Mouse (Mus musculus): ENCODE measurements at regions not wholly inside any gene's neighbourhood (a gene's known extent, or its start where the extent isn't known, plus 50 kb on each side); places are given as distances from the start of the nearest gene placed in this dataset.

DNA sequence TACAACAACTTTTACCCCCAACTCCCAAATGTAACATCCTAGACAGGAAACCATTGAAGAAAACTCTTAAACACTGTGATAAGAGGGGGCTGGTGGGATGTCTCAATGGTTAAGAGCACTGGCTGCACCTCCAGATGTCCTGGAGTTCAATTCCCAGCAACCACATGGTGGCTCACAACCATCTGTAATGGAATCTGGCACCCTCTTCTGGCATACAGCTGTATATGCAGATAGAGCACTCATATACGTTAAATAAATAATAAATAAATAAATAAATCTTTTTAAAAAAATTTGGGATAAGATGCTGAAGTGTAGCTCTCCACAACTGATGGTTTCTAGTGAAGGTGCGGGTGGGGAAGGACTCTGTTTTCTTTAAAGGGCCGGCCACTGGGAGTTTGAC, 69.3 kb downstream of the Kctd15 start:
- DNase-seq (ENCODE audit: low spot score): no peak
- no peak overlapping the region for H3K27ac ChIP-seq (ENCODE audit: low read depth, low read length)
- ATAC-seq: no peak
- H3K9ac ChIP-seq (ENCODE audit: low read length): no peak overlapping the region
- no peaks in the 10 kb centered on the region for H3K27me3 ChIP-seq (replicated peaks; ENCODE audit: control insufficient read depth, insufficient read depth, low read length)
- WGBS: 96% methylated on average over 3 of the region's 3 CpGs
- no peaks in the 10 kb centered on the region for H3K4me1 ChIP-seq (ENCODE audit: control insufficient read depth, insufficient read depth, low read length)
- H3K4me2 ChIP-seq (ENCODE audit: low read length): no peak overlapping the region
- H3K4me3 ChIP-seq (ENCODE audit: low read depth, low read length): no peak overlapping the region
- no peaks in the 10 kb centered on the region for H3K9me3 ChIP-seq (replicated peaks; ENCODE audit: control insufficient read depth, low read length)
- H3K36me3 ChIP-seq (ENCODE audit: control insufficient read depth, insufficient read depth, low read length): no peaks in the 10 kb centered on the region

DNA sequence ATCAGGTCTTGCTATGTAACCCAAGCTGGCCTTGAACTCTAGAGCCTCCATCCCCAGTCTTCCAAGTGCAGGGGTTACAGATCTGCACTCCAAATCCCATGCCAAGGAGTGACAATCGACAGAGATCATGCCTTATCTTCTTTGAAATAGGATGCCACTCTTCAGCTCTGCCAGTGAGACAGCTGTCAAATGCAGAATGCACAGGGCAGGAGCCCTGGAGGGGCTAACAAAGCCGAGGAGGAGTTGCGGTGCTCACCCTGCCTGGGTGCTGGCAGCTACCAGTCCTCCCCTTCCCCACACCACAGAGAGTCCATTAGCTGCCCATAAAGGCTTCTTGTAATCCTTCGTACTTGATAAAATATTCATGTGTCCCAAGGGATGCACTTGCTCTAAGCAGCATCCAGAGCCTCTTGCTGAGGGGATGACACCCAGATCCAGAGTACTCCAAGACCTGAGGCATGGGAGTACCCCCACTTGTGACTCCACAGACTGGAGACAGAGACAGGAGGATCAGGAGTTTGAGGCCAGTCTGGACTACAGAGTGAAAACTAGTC, 71.1 kb downstream of the Kctd15 start:
- no peak overlapping the region for H3K9ac ChIP-seq (ENCODE audit: low read length)
- DNase-seq (ENCODE audit: low spot score): no peak
- WGBS: 85% methylated on average over 4 of the region's 4 CpGs

DNA sequence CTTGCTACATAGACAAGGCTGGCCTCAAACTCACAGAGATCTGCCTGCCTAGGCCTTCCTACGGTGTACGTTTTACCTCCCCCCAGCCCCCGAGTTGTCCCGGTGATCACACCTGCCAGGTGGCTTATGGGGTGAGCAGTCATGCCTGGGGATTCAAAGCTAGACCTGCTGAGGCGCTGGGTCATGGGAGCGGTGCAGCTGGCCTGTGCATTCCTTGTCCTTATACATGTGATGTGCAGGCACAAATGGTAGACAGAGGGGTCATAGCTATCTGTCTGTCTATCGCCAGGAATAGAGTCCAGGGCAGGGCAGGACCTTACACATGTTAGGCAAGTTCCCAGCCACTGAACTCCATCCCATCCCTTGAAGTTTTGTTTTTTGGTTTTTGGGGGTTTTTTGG, 71.7 kb downstream of the Kctd15 start:
- no peaks in the 10 kb centered on the region for H3K4me1 ChIP-seq (ENCODE audit: control insufficient read depth, insufficient read depth, low read length)
- 95% methylated on average over 7 of the region's 7 CpGs for WGBS

More for the DNA sequence above, 71.1 kb downstream of the Kctd15 start:
- no peaks in the 10 kb centered on the region for H3K9me3 ChIP-seq (replicated peaks; ENCODE audit: control insufficient read depth, low read length)
- no peak for ATAC-seq
- H3K36me3 ChIP-seq (ENCODE audit: control insufficient read depth, insufficient read depth, low read length): no peaks in the 10 kb centered on the region
- no peaks in the 10 kb centered on the region for H3K27me3 ChIP-seq (replicated peaks; ENCODE audit: control insufficient read depth, insufficient read depth, low read length)
- H3K27ac ChIP-seq (ENCODE audit: low read depth, low read length): no peak overlapping the region
- no peaks in the 10 kb centered on the region for H3K4me1 ChIP-seq (ENCODE audit: control insufficient read depth, insufficient read depth, low read length)
- H3K4me3 ChIP-seq (ENCODE audit: low read depth, low read length): no peak overlapping the region
- no peak overlapping the region for H3K4me2 ChIP-seq (ENCODE audit: low read length)

DNA sequence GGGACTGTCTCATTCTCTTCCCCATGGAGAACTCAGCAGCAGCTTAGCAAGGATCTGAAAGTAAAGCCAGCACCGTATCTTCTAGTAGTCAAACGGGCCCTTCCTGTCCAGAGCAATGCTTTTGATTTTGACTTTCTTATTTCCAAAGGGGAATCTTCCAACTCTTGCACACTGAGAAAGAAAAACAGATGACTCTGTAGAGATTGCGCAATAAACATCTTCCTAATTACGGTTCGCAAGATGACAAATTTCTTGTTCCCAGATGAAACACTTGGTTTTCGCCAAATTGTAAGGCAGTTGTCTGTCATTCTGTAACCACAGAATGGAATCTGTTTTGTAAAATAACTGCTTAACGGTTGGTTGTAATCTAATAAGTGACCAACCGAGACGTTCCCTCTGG, 75.7 kb downstream of the Kctd15 start:
- WGBS: 92% methylated on average over 9 of the region's 9 CpGs
- H3K4me3 ChIP-seq (ENCODE audit: low read depth, low read length): no peak overlapping the region
- no peak overlapping the region for H3K27ac ChIP-seq (ENCODE audit: low read depth, low read length)
- H3K27me3 ChIP-seq (replicated peaks; ENCODE audit: control insufficient read depth, insufficient read depth, low read length): no peaks in the 10 kb centered on the region
- ATAC-seq: no peak
- H3K9me3 ChIP-seq (replicated peaks; ENCODE audit: control insufficient read depth, low read length): no peaks in the 10 kb centered on the region; the same call in 1 of the 2 replicates
- H3K36me3 ChIP-seq (ENCODE audit: control insufficient read depth, insufficient read depth, low read length): no peaks in the 10 kb centered on the region
- DNase-seq (ENCODE audit: low spot score): no peak
- no peak overlapping the region for H3K4me2 ChIP-seq (ENCODE audit: low read length)
- H3K4me1 ChIP-seq (ENCODE audit: control insufficient read depth, insufficient read depth, low read length): no peaks in the 10 kb centered on the region
- no peak overlapping the region for H3K9ac ChIP-seq (ENCODE audit: low read length)

More for the DNA sequence above, 71.7 kb downstream of the Kctd15 start:
- H3K9ac ChIP-seq (ENCODE audit: low read length): no peak overlapping the region
- no peaks in the 10 kb centered on the region for H3K9me3 ChIP-seq (replicated peaks; ENCODE audit: control insufficient read depth, low read length)
- no peaks in the 10 kb centered on the region for H3K36me3 ChIP-seq (ENCODE audit: control insufficient read depth, insufficient read depth, low read length)
- H3K27me3 ChIP-seq (replicated peaks; ENCODE audit: control insufficient read depth, insufficient read depth, low read length): no peaks in the 10 kb centered on the region
- H3K4me2 ChIP-seq (ENCODE audit: low read length): no peak overlapping the region
- H3K27ac ChIP-seq (ENCODE audit: low read depth, low read length): no peak overlapping the region
- no peak overlapping the region for H3K4me3 ChIP-seq (ENCODE audit: low read depth, low read length)
- DNase-seq (ENCODE audit: low spot score): no peak
- ATAC-seq: no peak

DNA sequence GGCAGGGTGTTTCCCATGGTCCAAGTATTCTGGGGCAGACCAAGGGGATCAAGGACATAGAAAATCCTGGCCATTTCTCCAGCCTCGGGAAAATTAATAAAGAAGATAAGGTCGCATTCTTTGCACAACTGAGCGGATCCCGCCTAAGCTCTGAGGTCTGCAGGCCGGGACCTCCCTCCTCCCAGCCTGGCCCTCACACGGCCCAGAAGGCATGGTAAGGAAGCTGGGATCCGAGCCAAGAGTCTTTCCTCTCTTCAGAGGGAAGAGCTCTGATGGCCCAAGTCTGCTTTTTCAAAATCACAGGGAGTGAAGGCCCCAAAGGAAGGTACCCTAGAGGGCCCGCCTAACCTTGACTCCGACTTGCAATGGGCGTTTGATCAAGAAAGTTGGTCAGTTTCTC, 85.2 kb downstream of the Kctd15 start:
- Histone ChIP-seq H3K27ac (ENCODE audit: low read depth, low read length) (no peak overlapping the region), H3K9me3 (replicated peaks; ENCODE audit: control insufficient read depth, low read length) (no peaks in the 10 kb centered on the region), H3K4me3 (ENCODE audit: low read depth, low read length) (no peak overlapping the region), H3K27me3 (replicated peaks; ENCODE audit: control insufficient read depth, insufficient read depth, low read length) (no peaks in the 10 kb centered on the region), H3K9ac (ENCODE audit: low read length) (no peak overlapping the region), H3K36me3 (ENCODE audit: control insufficient read depth, insufficient read depth, low read length) (no peaks in the 10 kb centered on the region), H3K4me1 (ENCODE audit: control insufficient read depth, insufficient read depth, low read length) (peaks cover 17% of the 10 kb centered on the region), H3K4me2 (ENCODE audit: low read length) (peak overlapping the region; percentile 61; the same call in 1 of the 2 replicates)
- 41% methylated on average over 10 of the region's 10 CpGs for WGBS
- ATAC-seq (peak; percentile 60; the same call in 1 of the 2 replicates), DNase-seq (ENCODE audit: low spot score) (peak; percentile 57)

DNA sequence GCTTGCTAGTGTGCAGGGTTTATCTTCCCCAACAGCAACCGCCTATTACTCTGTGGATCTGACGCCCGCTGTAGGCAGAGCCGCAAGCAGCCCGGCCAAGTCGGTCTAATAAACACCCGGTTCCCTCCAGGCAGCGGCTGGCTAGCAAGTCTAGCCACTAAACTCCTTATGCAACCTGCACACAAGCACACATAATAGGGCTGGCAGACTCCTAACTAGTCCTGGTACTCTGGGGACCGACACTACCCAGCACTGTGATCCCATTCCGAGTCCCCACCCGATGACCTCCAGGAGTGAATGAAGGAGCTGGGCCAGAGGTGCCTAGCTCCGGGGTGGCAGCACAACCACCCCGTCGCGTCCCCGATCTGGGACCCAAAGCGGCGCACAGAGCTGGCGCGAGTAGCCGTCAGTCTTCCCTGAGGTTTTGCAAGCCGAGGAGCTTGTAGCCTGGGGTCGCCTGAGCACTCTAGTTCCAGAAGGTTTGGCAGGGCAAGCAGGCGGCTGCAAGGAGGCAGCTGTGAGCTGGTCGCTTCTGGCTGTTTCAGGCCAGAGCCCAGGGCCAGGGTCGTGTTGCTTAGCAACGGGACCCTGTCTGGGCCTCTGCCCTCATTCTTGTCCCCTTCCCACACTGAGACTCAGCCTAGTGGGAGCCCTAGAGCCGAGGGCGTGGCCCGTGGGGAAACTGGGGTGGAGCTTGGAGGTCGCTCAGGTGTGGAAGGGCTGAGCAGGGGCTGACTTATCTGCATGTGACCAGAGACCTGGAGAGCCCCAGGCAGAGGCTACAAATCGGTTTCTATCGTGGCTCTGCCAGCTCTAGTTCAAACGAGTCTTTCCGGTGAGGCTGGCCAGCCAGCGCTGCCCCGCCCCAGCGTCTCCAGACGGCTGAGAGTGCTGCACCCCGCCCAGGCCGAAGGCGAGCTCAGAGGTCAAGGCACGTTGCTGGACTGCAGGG, 86.1 kb downstream of the Kctd15 start:
- H3K4me2 ChIP-seq (ENCODE audit: low read length): peak overlapping the region; percentile 61
- H3K9ac ChIP-seq (ENCODE audit: low read length): peak overlapping the region; percentile 52
- no peaks in the 10 kb centered on the region for H3K27me3 ChIP-seq (replicated peaks; ENCODE audit: control insufficient read depth, insufficient read depth, low read length)
- DNase-seq (ENCODE audit: low spot score): peak; percentile 65
- H3K4me1 ChIP-seq (ENCODE audit: control insufficient read depth, insufficient read depth, low read length): peaks cover 17% of the 10 kb centered on the region
- H3K36me3 ChIP-seq (ENCODE audit: control insufficient read depth, insufficient read depth, low read length): no peaks in the 10 kb centered on the region
- H3K4me3 ChIP-seq (ENCODE audit: low read depth, low read length): peak overlapping the region; percentile 23
- WGBS: under 1% methylated on average over 43 of the region's 43 CpGs
- H3K27ac ChIP-seq (ENCODE audit: low read depth, low read length): peak overlapping the region; percentile 39; the same call in 1 of the 2 replicates
- no peaks in the 10 kb centered on the region for H3K9me3 ChIP-seq (replicated peaks; ENCODE audit: control insufficient read depth, low read length)
- ATAC-seq: peak; percentile 88

DNA sequence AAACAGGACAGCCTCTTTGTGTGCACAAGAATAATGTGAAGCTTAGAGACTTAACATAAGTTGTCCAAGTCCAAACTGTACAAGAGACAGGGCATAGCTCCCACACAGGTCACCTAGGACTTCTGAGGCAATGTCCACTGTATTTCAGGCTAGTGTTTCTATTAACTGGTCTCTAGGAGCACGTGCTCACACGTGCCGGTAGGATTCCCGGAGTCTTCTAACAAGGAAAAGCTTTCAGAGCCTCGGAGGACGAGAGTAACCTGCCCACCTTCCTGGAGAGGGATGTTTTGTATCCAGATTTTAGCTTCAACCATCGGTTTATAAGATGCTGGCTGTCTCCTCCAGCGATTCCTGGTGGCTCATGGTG, 86.8 kb downstream of the Kctd15 start:
- H3K9me3 ChIP-seq (replicated peaks; ENCODE audit: control insufficient read depth, low read length): no peaks in the 10 kb centered on the region
- H3K9ac ChIP-seq (ENCODE audit: low read length): peak overlapping the region; percentile 52; the same call in 1 of the 2 replicates
- peaks cover 17% of the 10 kb centered on the region for H3K4me1 ChIP-seq (ENCODE audit: control insufficient read depth, insufficient read depth, low read length)
- no peak for ATAC-seq
- WGBS: 11% methylated on average over 8 of the region's 8 CpGs
- H3K27ac ChIP-seq (ENCODE audit: low read depth, low read length): 0 out of 2 replicates have a peak overlapping the region, but pooled peaks have one; percentile 39
- no peaks in the 10 kb centered on the region for H3K36me3 ChIP-seq (ENCODE audit: control insufficient read depth, insufficient read depth, low read length)
- DNase-seq (ENCODE audit: low spot score): no peak
- H3K4me3 ChIP-seq (ENCODE audit: low read depth, low read length): 0 out of 2 replicates have a peak overlapping the region, but pooled peaks have one; percentile 23
- peak overlapping the region; percentile 61 for H3K4me2 ChIP-seq (ENCODE audit: low read length)
- H3K27me3 ChIP-seq (replicated peaks; ENCODE audit: control insufficient read depth, insufficient read depth, low read length): no peaks in the 10 kb centered on the region

DNA sequence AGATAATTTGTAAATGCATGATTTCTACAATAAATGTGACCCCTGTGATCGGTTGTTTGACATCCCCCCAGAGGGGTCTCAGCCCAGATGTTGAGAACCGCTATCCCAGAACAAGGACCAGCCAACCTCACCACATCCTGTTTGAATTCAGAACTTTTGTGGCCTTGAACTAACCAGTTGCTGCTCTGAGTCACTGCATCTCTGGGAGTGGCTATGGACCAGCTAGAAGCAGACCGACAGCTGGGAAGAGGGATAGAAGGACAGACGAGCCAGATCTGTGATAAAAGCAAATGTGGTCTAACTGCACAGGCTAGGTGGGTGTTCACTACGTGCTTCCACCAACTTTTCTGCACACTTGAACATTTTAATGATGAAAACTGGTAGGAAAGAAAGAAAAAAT, 89.0 kb downstream of the Kctd15 start:
- DNase-seq (ENCODE audit: low spot score): no peak
- no peak overlapping the region for H3K27ac ChIP-seq (ENCODE audit: low read depth, low read length)
- no peak for ATAC-seq
- 80% methylated on average over 5 of the region's 5 CpGs for WGBS
- H3K4me1 ChIP-seq (ENCODE audit: control insufficient read depth, insufficient read depth, low read length): peaks cover 17% of the 10 kb centered on the region
- H3K9me3 ChIP-seq (replicated peaks; ENCODE audit: control insufficient read depth, low read length): no peaks in the 10 kb centered on the region
- no peak overlapping the region for H3K4me2 ChIP-seq (ENCODE audit: low read length)
- H3K36me3 ChIP-seq (ENCODE audit: control insufficient read depth, insufficient read depth, low read length): no peaks in the 10 kb centered on the region
- no peaks in the 10 kb centered on the region for H3K27me3 ChIP-seq (replicated peaks; ENCODE audit: control insufficient read depth, insufficient read depth, low read length)
- no peak overlapping the region for H3K4me3 ChIP-seq (ENCODE audit: low read depth, low read length)
- H3K9ac ChIP-seq (ENCODE audit: low read length): no peak overlapping the region

DNA sequence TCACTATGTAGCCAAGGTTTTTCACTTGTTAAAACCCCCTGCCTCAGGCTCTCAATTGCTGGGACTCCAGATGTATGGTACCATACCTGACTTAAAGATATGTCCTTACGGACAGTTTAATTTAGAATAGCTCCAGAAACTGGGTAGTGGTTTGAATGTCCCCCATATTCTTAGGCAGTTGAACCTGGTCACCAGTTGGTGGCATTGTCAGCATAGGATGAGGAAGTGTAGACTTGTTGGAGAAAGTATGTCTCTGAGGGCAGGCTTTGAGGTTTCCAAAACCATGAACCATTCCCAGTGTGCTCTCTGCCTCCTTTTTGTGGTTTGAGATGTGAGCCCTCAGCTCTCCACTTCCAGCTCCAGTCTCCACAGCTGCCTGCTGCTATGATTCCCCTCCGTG, 94.4 kb downstream of the Kctd15 start:
- H3K4me2 ChIP-seq (ENCODE audit: low read length): no peak overlapping the region
- DNase-seq (ENCODE audit: low spot score) (no peak), ATAC-seq (no peak)
- no peaks in the 10 kb centered on the region for H3K36me3 ChIP-seq (ENCODE audit: control insufficient read depth, insufficient read depth, low read length)
- no peaks in the 10 kb centered on the region for H3K4me1 ChIP-seq (ENCODE audit: control insufficient read depth, insufficient read depth, low read length)
- no peaks in the 10 kb centered on the region for H3K9me3 ChIP-seq (replicated peaks; ENCODE audit: control insufficient read depth, low read length)
- H3K27ac ChIP-seq (ENCODE audit: low read depth, low read length): no peak overlapping the region
- H3K27me3 ChIP-seq (replicated peaks; ENCODE audit: control insufficient read depth, insufficient read depth, low read length): no peaks in the 10 kb centered on the region
- 81% methylated on average over 2 of the region's 2 CpGs for WGBS
- no peak overlapping the region for H3K9ac ChIP-seq (ENCODE audit: low read length)
- no peak overlapping the region for H3K4me3 ChIP-seq (ENCODE audit: low read depth, low read length)

Data from forebrain, embryonic 14.5 days (tissue).